Mouse (Mus musculus) frontal cortex, adult (tissue): ENCODE data around the gene Marc2.

Experiments used
- ATAC-seq: cut with Nextera tagmentation; 2 replicates; pipeline ENCODE4 v1.9.2; 2017; ENCODE audit warnings: mild to moderate bottlenecking, moderate library complexity, mixed read lengths; ENCODE audit not compliant: low TSS enrichment

Marc2 gene

GRCm38 (mm10) chr1:184853922-184854321 lies 7.7 kb upstream of the Marc2 start:
- ATAC-seq = no peak

- peak; percentile 67 for ATAC-seq
Observed at GRCm38 (mm10) chr1:184853339-184853738, 7.1 kb upstream of the Marc2 start.

- peak; percentile 86 for ATAC-seq
Observed at GRCm38 (mm10) chr1:184851741-184852618, 5.7 kb upstream of the Marc2 start.

- ATAC-seq = no peak
Observed at GRCm38 (mm10) chr1:184851166-184851565, 4.9 kb upstream of the Marc2 start.

- ATAC-seq = no peak
Observed at GRCm38 (mm10) chr1:184846973-184847372, 722 bp upstream of the Marc2 start.

- peak; percentile 86 for ATAC-seq
Observed at GRCm38 (mm10) chr1:184845111-184846071, 860 bp downstream of the Marc2 start.

- ATAC-seq = no peak
Observed at GRCm38 (mm10) chr1:184844326-184845066, 1.8 kb downstream of the Marc2 start.

GRCm38 (mm10) chr1:184837649-184838048 lies 8.6 kb downstream of the Marc2 start:
- no peak for ATAC-seq

GRCm38 (mm10) chr1:184836350-184836749 lies 9.9 kb downstream of the Marc2 start:
- ATAC-seq = no peak

- ATAC-seq = no peak
Observed at GRCm38 (mm10) chr1:184833499-184833898, 12.8 kb downstream of the Marc2 start.

GRCm38 (mm10) chr1:184832211-184832610 lies 14.0 kb downstream of the Marc2 start:
- no peak for ATAC-seq

- no peak for ATAC-seq
Observed at GRCm38 (mm10) chr1:184829897-184830296, 16.4 kb downstream of the Marc2 start.

- ATAC-seq = peak; percentile 36
Observed at GRCm38 (mm10) chr1:184827175-184827701, 19.0 kb downstream of the Marc2 start.

- ATAC-seq = 0 out of 2 replicates have a peak, but pooled peaks have one; percentile 19
Observed at GRCm38 (mm10) chr1:184825093-184825492, 21.2 kb downstream of the Marc2 start.

- ATAC-seq = peak; percentile 68
Observed at GRCm38 (mm10) chr1:184824439-184824851, 21.8 kb downstream of the Marc2 start.

- peak; percentile 31; the same call in 1 of the 2 replicates for ATAC-seq
Observed at GRCm38 (mm10) chr1:184822678-184823077, 23.6 kb downstream of the Marc2 start.

GRCm38 (mm10) chr1:184817768-184818167 lies 28.5 kb downstream of the Marc2 start:
- no peak for ATAC-seq

GRCm38 (mm10) chr1:184811716-184812250 lies 34.5 kb downstream of the Marc2 start:
- no peak for ATAC-seq

GRCm38 (mm10) chr1:184810780-184811575 lies 35.3 kb downstream of the Marc2 start, which contains the start of gene Marc1:
Gene Marc1 (minus strand): TSS chr1:184811313.
- peak; percentile 50; the same call in 1 of the 2 replicates for ATAC-seq

GRCm38 (mm10) chr1:184809578-184810001 lies 36.7 kb downstream of the Marc2 start:
- no peak for ATAC-seq
